Mouse (Mus musculus) kidney, embryonic 16.5 days (tissue): ENCODE measurements around the gene Nup153. TPM values are rescaled to one million over a fixed set of nuclear protein-coding genes. Genes with fewer than 3 reads are reported as not detected.

ENCODE experiments used
- ATAC-seq: fragments of 200-750 bp; cut with Nextera tagmentation; 2 replicates; pipeline ENCODE4 v1.8.0; 2017; ENCODE audit warnings: moderate TSS enrichment; ENCODE audit not compliant: low FRiP score, low TSS enrichment
- H3K27ac ChIP-seq: fragments of 300-500 bp; sonication (generic); 2 replicates; pipeline ENCODE4 v1.5.1; 2014; ENCODE audit warnings: low read length
- H3K27me3 ChIP-seq: fragments of 300-500 bp; sonication (generic); 2 replicates; pipeline ENCODE4 v1.6.1; 2014; ENCODE audit warnings: low read length, control low read depth, mixed read lengths; ENCODE audit not compliant: insufficient read depth
- H3K36me3 ChIP-seq: fragments of 300-500 bp; sonication (generic); 2 replicates; pipeline ENCODE4 v1.6.1; 2014; ENCODE audit warnings: low read length, control low read depth, mixed read lengths; ENCODE audit not compliant: insufficient read depth
- H3K4me1 ChIP-seq: fragments of 300-500 bp; sonication (generic); 2 replicates; pipeline ENCODE4 v1.6.1; 2014; ENCODE audit warnings: low read length, control low read depth, mixed read lengths; ENCODE audit not compliant: insufficient read depth
- H3K4me2 ChIP-seq: fragments of 300-500 bp; sonication (generic); replicated peaks from 2 replicates; pipeline ENCODE4 v1.6.1; 2014; ENCODE audit warnings: low read depth, low read length
- H3K4me3 ChIP-seq: fragments of 300-500 bp; sonication (generic); 2 replicates; pipeline ENCODE4 v1.5.1; 2014; ENCODE audit warnings: mild to moderate bottlenecking, low read length
- H3K9ac ChIP-seq: fragments of 300-500 bp; sonication (generic); replicated peaks from 2 replicates; pipeline ENCODE4 v1.6.1; 2014; ENCODE audit warnings: low read length
- H3K9me3 ChIP-seq: fragments of 300-500 bp; sonication (generic); 2 replicates; pipeline ENCODE4 v1.6.1; 2016; ENCODE audit warnings: low read length, control low read depth
- WGBS: fragments of 180-500 bp; shearing (Covaris S2); extraction: QIAGEN DNeasy Blood & Tissue Kit; methylation state at CpG from one replicate; pipeline ENCODE4 v1.1.7; 2014; 5-methylcytosine and 5-hydroxymethylcytosine counted together
- polyA plus RNA-seq: library from polyadenylated mRNA; unstranded; fragments of >200 nt; fragmentation: Nextera tagmentation; extraction: Ambion mirVana; gene quantifications from 2 replicates; pipeline ENCODE4 v1.2.1, GENCODE M21; 2015

Nup153 gene
- polyA plus RNA-seq, 1 experiment from 2014 or later = 23.3 TPM

DNA sequence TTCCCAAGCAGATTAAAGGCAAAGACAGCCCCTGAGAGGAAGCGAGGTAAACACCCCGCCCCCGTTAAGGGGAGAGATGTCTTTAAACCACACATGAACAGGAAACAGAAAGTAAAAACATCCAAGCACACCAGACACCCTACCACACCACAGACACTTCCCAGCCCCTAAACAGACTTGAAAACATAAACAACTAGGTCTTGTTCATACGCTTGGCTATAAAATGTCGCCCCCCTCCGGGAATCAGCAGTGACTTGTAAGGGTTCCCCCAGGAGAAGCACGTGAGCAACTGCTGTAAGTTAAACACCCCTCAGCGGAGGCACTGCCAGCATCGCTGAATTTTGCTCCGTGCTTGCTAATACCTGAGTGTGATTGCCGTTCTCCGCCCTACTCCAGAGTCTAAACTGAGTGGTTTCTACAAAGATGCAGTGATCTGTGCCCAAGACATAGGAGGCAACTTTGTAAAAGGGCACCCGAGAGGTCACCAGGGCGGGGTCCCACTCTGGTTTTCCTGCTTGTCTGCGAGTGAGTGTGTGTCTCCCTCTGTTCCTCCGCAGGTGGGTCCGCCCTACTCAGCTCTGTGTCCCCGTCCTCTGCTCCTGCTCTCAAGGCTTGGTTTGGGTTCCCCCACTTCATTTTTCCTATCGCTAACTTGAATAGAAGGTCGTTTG is 8.2 kb upstream of the Nup153 start:
- peak; percentile 74 for ATAC-seq
- 0% methylated on average over 20 of the region's 20 CpGs for WGBS
- Histone ChIP-seq H3K9ac (peak overlapping the region; percentile 65), H3K4me3 (peak overlapping the region; percentile 59), H3K27me3 (no peaks in the 10 kb centered on the region), H3K4me1 (peaks cover 9% of the 10 kb centered on the region; the same call in 1 of the 2 replicates), H3K36me3 (no peaks in the 10 kb centered on the region), H3K27ac (peak overlapping the region; percentile 1; the same call in 1 of the 2 replicates), H3K4me2 (peak overlapping the region; percentile 91), H3K9me3 (no peaks in the 10 kb centered on the region)

DNA sequence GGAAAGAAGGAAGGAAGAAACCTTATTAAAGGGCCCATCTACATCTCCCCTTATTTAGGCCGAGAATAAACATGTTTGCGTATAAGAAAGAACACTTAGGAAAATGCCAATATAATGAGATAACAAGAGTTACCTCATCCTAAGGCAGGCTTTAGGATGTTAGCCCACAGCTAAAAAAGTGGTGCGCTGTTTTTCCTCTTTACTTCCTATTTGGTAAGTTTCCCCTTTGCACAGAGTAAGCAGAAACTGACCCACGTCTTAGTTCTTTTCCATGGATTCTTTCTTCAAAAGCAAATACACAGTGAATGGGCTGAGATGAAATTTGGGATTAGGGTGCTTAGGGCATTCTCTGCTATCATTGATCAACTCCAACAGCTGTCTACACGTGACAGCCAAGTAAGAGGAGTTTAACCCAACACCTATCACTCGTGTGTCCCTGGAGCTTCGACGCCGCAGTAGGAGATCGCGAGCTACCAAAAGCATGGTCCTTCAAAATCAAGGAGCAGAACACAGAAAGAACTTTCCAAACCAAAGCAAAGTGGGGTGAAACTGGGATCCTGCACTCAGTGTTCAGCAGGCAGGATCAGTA is 7.6 kb upstream of the Nup153 start:
- ATAC-seq = no peak
- H3K4me2 ChIP-seq = peak overlapping the region; percentile 91
- no peaks in the 10 kb centered on the region for H3K27me3 ChIP-seq
- peaks cover 9% of the 10 kb centered on the region; the same call in 1 of the 2 replicates for H3K4me1 ChIP-seq
- no peaks in the 10 kb centered on the region for H3K9me3 ChIP-seq
- H3K27ac ChIP-seq = peak overlapping the region; percentile 1; the same call in 1 of the 2 replicates
- 38% methylated on average over 11 of the region's 11 CpGs for WGBS
- peak overlapping the region; percentile 65 for H3K9ac ChIP-seq
- H3K36me3 ChIP-seq = no peaks in the 10 kb centered on the region
- peak overlapping the region; percentile 59 for H3K4me3 ChIP-seq

GRCm38 (mm10) chr13:46729998-46730397 is 2.3 kb upstream of the Nup153 start:
- Histone ChIP-seq H3K9ac (no peak overlapping the region), H3K36me3 (no peaks in the 10 kb centered on the region), H3K27me3 (no peaks in the 10 kb centered on the region), H3K27ac (no peak overlapping the region), H3K4me2 (no peak overlapping the region), H3K4me1 (peaks cover 10% of the 10 kb centered on the region), H3K9me3 (no peaks in the 10 kb centered on the region), H3K4me3 (no peak overlapping the region)
- no peak for ATAC-seq
- WGBS = 57% methylated on average over 2 of the region's 2 CpGs

GRCm38 (mm10) chr13:46728411-46728810 is 671 bp upstream of the Nup153 start:
- WGBS = 25% methylated on average over 5 of the region's 5 CpGs
- Histone ChIP-seq H3K36me3 (no peaks in the 10 kb centered on the region), H3K4me3 (peak overlapping the region; percentile 99), H3K9me3 (no peaks in the 10 kb centered on the region), H3K4me1 (peaks cover 19% of the 10 kb centered on the region), H3K27ac (peak overlapping the region; percentile 96), H3K9ac (peak overlapping the region; percentile 59), H3K4me2 (peak overlapping the region; percentile 65), H3K27me3 (no peaks in the 10 kb centered on the region)
- ATAC-seq = peak; percentile 7; the same call in 1 of the 2 replicates

DNA sequence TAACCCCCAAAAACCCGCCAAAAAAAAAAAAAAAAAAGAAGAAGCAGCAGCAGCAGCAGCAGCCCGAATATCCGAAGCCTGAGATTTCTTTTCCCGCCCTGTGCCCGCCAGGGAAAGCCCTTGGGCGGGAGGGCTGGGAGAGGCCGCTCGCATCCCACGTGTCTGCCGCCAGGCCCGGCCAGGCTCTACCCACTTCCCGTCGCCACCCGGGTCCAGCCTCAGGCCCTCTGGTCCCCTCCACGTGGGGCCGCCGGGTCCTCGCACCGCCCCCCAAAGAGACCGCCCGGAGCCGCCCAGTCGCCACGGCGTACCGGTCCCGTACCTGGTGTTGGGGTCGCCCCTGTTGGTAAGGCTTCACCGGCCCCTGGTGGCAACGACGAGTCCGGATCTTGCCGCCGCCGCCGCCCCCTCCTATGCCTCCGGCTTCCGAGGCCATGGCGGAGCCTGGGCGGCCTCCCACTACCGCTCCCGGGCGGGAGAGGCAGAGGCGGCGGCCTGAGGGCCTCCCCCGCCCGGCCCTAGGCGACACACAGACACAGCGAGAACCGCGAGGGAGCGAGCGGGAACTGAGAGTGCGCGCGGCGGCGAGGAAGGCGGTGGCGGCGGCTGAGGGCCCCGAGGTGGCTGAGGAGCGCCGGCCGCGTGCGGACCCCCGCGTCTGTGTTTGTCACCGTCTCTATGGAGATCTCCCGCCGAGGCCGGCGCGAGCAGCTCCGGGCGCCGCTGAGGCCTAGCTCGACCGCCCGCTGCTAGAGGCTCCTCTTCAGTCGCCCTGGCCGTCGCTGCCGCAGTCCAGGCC is 503 bp downstream of the Nup153 start:
- Histone ChIP-seq H3K9ac (peak overlapping the region; percentile 96), H3K9me3 (no peaks in the 10 kb centered on the region), H3K36me3 (no peaks in the 10 kb centered on the region), H3K4me2 (peak overlapping the region; percentile 80), H3K27ac (peak overlapping the region; percentile 96), H3K4me3 (peak overlapping the region; percentile 99), H3K4me1 (peaks cover 19% of the 10 kb centered on the region), H3K27me3 (no peaks in the 10 kb centered on the region)
- ATAC-seq = peak; percentile 88
- under 1% methylated on average over 65 of the region's 85 CpGs for WGBS

DNA sequence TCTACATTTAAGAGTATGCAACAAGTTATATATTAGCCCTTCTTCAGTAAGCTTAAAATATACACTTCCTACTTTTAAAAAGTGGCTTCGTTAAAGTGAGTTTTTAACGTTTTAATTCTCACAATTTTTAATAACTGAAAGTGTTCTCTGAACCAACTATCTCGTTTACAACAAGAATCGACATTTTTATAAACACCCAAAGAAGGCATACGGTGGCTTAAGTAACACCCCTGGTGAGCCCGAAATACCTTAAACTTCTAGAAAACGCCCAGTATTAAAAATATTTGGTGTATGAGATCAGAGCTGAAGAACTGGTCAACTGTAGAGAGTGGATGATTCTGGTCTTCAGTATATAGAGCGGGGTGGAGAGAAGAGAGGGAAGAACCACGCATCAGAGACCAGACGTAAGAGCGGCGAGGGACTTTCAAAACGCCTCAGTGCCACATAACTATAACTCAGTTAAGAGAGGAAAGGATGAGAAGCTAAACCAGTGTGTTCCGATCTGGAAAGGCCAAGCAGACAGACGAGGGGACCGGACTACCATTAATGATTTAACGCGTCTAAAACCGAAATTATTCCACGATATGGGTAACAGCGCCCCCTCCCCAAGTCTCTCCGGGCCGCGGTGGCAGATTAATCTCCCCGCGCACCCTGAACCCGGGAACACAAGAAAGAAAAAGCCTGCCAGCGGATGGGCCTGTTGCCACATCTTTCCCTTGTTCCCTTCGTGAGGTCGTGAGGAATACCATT is 1.3 kb downstream of the Nup153 start:
- H3K4me3 ChIP-seq = peak overlapping the region; percentile 99
- ATAC-seq = no peak
- WGBS = under 1% methylated on average over 30 of the region's 30 CpGs

GRCm38 (mm10) chr13:46725227-46725626 is 2.5 kb downstream of the Nup153 start:
- no peak for ATAC-seq
- no peaks in the 10 kb centered on the region for H3K27me3 ChIP-seq
- peak overlapping the region; percentile 31; the same call in 1 of the 2 replicates for H3K9ac ChIP-seq
- peak overlapping the region; percentile 45 for H3K4me2 ChIP-seq
- 0 out of 2 replicates have a peak overlapping the region, but pooled peaks have one; percentile 13 for H3K4me3 ChIP-seq
- no peaks in the 10 kb centered on the region for H3K9me3 ChIP-seq
- whole genome bisulfite sequencing = 28% methylated on average over 2 of the region's 2 CpGs
- H3K27ac ChIP-seq = no peak overlapping the region
- H3K36me3 ChIP-seq = no peaks in the 10 kb centered on the region
- peaks cover 19% of the 10 kb centered on the region for H3K4me1 ChIP-seq

More for the DNA sequence above, 1.3 kb downstream of the Nup153 start:
- Histone ChIP-seq H3K4me1 (peaks cover 19% of the 10 kb centered on the region), H3K4me2 (peak overlapping the region; percentile 80), H3K9ac (peak overlapping the region; percentile 96), H3K36me3 (no peaks in the 10 kb centered on the region), H3K27ac (peak overlapping the region; percentile 96), H3K9me3 (no peaks in the 10 kb centered on the region), H3K27me3 (no peaks in the 10 kb centered on the region)

GRCm38 (mm10) chr13:46724371-46724770 is 3.4 kb downstream of the Nup153 start:
- Histone ChIP-seq H3K4me3 (no peak overlapping the region), H3K4me2 (peak overlapping the region; percentile 29; the same call in 1 of the 2 replicates), H3K36me3 (no peaks in the 10 kb centered on the region), H3K9ac (0 out of 2 replicates have a peak overlapping the region, but pooled peaks have one; percentile 26), H3K4me1 (peaks cover 19% of the 10 kb centered on the region), H3K27me3 (no peaks in the 10 kb centered on the region), H3K9me3 (no peaks in the 10 kb centered on the region), H3K27ac (no peak overlapping the region)
- ATAC-seq = no peak

- peaks cover 4% of the 10 kb centered on the region; the same call in 1 of the 2 replicates for H3K36me3 ChIP-seq
- peaks cover 15% of the 10 kb centered on the region for H3K4me1 ChIP-seq
- no peak overlapping the region for H3K4me3 ChIP-seq
- no peak overlapping the region for H3K9ac ChIP-seq
- no peaks in the 10 kb centered on the region for H3K9me3 ChIP-seq
- no peaks in the 10 kb centered on the region for H3K27me3 ChIP-seq
- H3K27ac ChIP-seq = no peak overlapping the region
- H3K4me2 ChIP-seq = no peak overlapping the region
- ATAC-seq = no peak
Measured at GRCm38 (mm10) chr13:46721009-46721408, 6.7 kb downstream of the Nup153 start.
